Mouse (Mus musculus): ENCODE results near the gene Pla1a. TPM values are rescaled to one million over a fixed set of nuclear protein-coding genes. Genes with fewer than 3 reads are reported as not detected.

Pla1a gene
- polyA plus RNA-seq, 1 experiment from 2014 or later, result 0.67 TPM

DNA sequence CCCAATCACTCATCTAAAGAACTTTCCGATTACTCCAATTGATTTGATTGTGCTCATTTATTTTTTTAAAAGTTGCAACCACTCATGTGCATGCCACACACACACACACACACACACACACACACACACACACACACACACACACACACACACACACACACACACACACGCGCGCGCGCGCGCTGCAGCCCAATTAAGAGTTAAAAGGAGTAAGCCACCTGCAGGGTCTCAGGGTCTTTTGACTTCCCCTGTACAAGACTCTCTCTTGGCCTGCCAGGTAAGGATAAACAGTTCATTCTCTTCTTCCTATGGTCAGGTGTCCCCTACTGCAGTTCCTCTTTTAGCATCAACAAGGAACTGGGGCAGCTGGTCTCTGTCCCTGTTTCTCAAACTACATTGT lies 24.5 kb downstream of the Pla1a start:
- H3K27ac ChIP-seq, result no peak overlapping the region
- H3K4me1 ChIP-seq, result no peaks in the 10 kb centered on the region
- H3K9ac ChIP-seq, result no peak overlapping the region
- WGBS, result 94% methylated on average over 8 of the region's 8 CpGs
- no peaks in the 10 kb centered on the region for H3K36me3 ChIP-seq
- H3K27me3 ChIP-seq, result no peaks in the 10 kb centered on the region
- H3K4me3 ChIP-seq, result no peak overlapping the region
- no peaks in the 10 kb centered on the region for H3K9me3 ChIP-seq
- no peak for ATAC-seq (ENCODE audit: insufficient number of reproducible peaks, low FRiP score, low TSS enrichment, low read depth)
- no peak overlapping the region for H3K4me2 ChIP-seq

DNA sequence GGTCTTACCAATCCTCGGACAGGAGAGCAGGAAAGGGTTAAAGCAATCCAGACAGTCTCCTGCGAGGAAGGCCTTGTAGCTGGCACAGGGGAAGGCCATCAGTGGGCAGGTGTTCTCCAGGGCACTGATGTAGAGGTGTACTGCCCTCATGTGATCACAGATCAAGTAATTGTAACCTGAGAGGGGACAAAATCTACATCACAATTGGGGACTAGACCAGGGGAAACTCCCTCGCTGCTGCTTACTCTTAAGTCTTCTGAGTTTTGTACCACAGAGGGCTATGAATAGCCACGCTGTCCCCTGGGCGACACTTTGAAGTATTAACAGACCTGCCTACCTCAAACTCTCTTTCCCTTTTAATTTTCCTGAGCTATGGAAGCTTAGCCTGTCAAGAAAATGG lies 25.4 kb downstream of the Pla1a start:
- Histone ChIP-seq H3K27ac (no peak overlapping the region), H3K36me3 (no peaks in the 10 kb centered on the region), H3K9ac (no peak overlapping the region), H3K4me1 (no peaks in the 10 kb centered on the region), H3K9me3 (no peaks in the 10 kb centered on the region), H3K4me2 (no peak overlapping the region), H3K4me3 (no peak overlapping the region), H3K27me3 (no peaks in the 10 kb centered on the region)
- no peak for ATAC-seq (ENCODE audit: insufficient number of reproducible peaks, low FRiP score, low TSS enrichment, low read depth)
- WGBS, result 37% methylated on average over 5 of the region's 5 CpGs

DNA sequence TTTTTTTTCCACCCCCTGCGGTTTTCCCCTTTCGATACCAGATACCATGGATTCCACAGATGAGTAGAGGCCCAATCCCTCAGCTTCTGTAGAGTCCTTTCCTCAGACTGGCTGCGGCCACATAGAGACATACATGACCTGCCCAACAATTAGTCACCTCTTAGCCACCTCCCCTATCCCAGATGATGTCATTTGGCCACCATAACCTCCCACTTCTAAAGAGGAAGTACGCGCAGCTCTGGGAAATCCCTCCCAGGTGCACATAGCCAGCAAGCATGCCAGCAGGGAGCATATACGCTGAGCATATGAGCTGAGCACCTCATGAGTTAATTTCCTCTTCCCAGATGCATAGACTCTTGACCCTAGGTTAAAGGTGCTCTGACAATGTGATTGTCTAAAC lies 26.2 kb downstream of the Pla1a start:
- Histone ChIP-seq H3K9me3 (no peaks in the 10 kb centered on the region), H3K4me2 (no peak overlapping the region), H3K27me3 (no peaks in the 10 kb centered on the region), H3K36me3 (no peaks in the 10 kb centered on the region), H3K9ac (no peak overlapping the region), H3K4me3 (no peak overlapping the region), H3K4me1 (no peaks in the 10 kb centered on the region), H3K27ac (no peak overlapping the region)
- no peak for ATAC-seq (ENCODE audit: insufficient number of reproducible peaks, low FRiP score, low TSS enrichment, low read depth)
- WGBS, result 79% methylated on average over 6 of the region's 6 CpGs

- Histone ChIP-seq H3K9ac (no peak overlapping the region), H3K27ac (no peak overlapping the region), H3K4me1 (no peaks in the 10 kb centered on the region), H3K9me3 (no peaks in the 10 kb centered on the region), H3K4me2 (no peak overlapping the region), H3K36me3 (no peaks in the 10 kb centered on the region), H3K4me3 (no peak overlapping the region), H3K27me3 (no peaks in the 10 kb centered on the region)
- ATAC-seq (ENCODE audit: insufficient number of reproducible peaks, low FRiP score, low TSS enrichment, low read depth), result no peak
- WGBS, result 77% methylated on average over 5 of the region's 5 CpGs
These were observed 26.7 kb downstream of the Pla1a start for GRCm38 (mm10) chr16:38406293-38406692.

DNA sequence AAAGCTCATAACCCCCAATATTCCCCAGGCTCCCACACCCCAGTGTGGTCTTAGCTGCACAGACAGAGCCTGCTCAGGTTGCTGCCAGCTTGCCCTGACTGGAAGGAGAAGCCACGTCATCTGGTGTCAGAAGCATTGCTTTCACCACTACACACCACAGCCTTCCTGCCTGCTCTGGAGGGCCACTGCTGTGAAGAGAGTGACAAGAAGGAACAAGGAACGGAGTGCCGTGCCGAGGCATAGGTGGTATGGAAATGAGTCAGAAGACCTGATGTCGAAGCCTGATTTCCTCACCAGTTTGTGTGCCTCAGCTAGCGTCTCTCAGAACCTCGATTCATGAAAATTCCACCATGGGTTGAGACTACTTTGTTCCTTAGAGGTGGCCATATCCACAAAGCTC lies 29.3 kb downstream of the Pla1a start:
- H3K4me3 ChIP-seq, result no peak overlapping the region
- no peak overlapping the region for H3K9ac ChIP-seq
- no peak overlapping the region for H3K4me2 ChIP-seq
- H3K4me1 ChIP-seq, result peaks cover 14% of the 10 kb centered on the region
- no peaks in the 10 kb centered on the region for H3K27me3 ChIP-seq
- H3K9me3 ChIP-seq, result no peaks in the 10 kb centered on the region
- WGBS, result 82% methylated on average over 7 of the region's 7 CpGs
- H3K36me3 ChIP-seq, result no peaks in the 10 kb centered on the region
- no peak overlapping the region for H3K27ac ChIP-seq
- ATAC-seq (ENCODE audit: insufficient number of reproducible peaks, low FRiP score, low TSS enrichment, low read depth), result no peak

DNA sequence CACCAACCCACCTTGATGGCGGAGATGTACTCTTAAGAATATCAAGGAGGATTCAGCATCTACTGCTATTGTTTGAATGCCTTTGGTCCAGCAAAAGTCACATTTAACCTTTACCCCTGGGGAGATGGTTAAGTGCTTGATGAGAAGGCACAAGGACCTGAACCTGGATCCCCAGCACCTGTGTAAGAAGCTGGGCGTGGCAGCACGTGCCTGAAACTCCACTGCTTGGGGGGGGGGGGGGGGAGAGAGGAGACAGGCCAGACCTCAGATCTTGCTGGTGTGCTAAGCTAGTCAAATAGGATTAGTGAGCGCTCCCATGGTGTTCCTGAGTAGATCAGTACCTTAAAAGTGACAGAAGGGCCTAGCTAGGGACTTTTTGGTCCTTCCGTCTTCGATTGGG lies 31.5 kb downstream of the Pla1a start:
- Histone ChIP-seq H3K27me3 (no peaks in the 10 kb centered on the region), H3K4me3 (no peak overlapping the region), H3K9me3 (no peaks in the 10 kb centered on the region), H3K27ac (no peak overlapping the region), H3K9ac (no peak overlapping the region), H3K4me2 (no peak overlapping the region), H3K36me3 (no peaks in the 10 kb centered on the region), H3K4me1 (peaks cover 18% of the 10 kb centered on the region)
- no peak for ATAC-seq (ENCODE audit: insufficient number of reproducible peaks, low FRiP score, low TSS enrichment, low read depth)
- 88% methylated on average over 6 of the region's 6 CpGs for WGBS

GRCm38 (mm10) chr16:38400311-38400960 lies 32.5 kb downstream of the Pla1a start:
- Histone ChIP-seq H3K36me3 (no peaks in the 10 kb centered on the region), H3K27ac (peak overlapping the region; percentile 5), H3K4me3 (peak overlapping the region; percentile 19), H3K4me1 (peaks cover 22% of the 10 kb centered on the region), H3K27me3 (no peaks in the 10 kb centered on the region), H3K9ac (no peak overlapping the region), H3K9me3 (no peaks in the 10 kb centered on the region), H3K4me2 (peak overlapping the region; percentile 39)
- ATAC-seq (ENCODE audit: insufficient number of reproducible peaks, low FRiP score, low TSS enrichment, low read depth), result no peak
- WGBS, result 78% methylated on average over 9 of the region's 9 CpGs

DNA sequence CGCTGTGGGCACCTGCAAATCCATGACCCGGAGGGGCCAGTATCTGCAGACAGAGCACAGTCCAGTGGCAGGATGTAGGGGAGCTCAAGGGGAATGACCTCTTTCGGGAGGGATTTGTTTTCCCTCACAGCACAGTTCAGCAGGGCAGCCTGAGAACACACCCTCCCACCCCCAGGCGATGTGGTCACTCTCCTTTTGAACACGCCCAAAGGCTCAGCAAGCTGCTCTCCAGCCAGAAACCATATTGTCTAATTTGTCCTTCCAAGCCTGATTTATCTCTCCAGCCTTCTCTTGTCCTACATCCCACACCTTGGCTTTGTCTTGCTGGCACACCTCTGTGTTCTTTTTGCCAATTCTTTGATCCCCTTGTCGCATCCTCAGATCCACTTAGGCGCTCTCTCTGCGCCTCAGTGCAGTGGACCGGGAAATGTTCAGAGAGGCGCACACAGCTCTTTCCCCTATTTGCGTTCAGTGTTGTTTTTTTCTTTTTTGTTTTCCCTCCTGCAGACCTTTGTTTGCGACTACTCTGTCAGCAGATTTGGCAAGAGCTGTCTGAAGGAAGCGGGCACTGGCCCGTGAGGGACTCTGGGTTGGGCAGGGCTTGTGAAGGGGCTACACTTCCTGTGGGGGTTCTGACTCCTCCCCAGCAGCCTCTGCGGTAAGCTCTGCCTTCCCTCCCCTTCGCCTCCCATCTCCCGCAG lies 33.3 kb downstream of the Pla1a start:
- ATAC-seq (ENCODE audit: insufficient number of reproducible peaks, low FRiP score, low TSS enrichment, low read depth), result peak; percentile 65; the same call in 1 of the 2 replicates
- no peaks in the 10 kb centered on the region for H3K9me3 ChIP-seq
- H3K27ac ChIP-seq, result peak overlapping the region; percentile 5
- H3K4me2 ChIP-seq, result peak overlapping the region; percentile 39
- H3K4me3 ChIP-seq, result peak overlapping the region; percentile 19
- H3K9ac ChIP-seq, result no peak overlapping the region; the same call in 1 of the 2 replicates
- no peaks in the 10 kb centered on the region for H3K27me3 ChIP-seq
- H3K36me3 ChIP-seq, result no peaks in the 10 kb centered on the region
- 22% methylated on average over 17 of the region's 17 CpGs for WGBS
- H3K4me1 ChIP-seq, result peaks cover 22% of the 10 kb centered on the region

DNA sequence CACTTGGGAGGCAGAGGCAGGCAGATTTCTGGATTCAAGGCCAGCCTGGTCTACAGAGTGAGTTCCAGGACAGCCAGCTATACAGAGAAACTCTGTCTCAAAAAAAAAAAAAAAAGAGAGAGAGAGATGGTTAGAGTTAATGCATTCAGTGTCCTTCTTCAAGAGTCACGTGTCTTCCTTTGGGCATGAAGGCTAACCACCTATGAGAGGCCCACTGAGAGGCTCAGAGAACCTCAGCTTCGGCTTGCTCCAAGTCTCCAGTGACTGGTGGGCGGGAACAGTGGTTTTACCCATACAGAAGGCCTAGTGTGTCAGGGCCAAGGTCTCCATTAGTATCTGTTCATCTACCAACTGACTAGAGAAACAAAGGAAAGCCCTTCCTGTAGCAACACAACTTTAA lies 33.9 kb downstream of the Pla1a start:
- WGBS, result 67% methylated on average over 3 of the region's 3 CpGs
- H3K36me3 ChIP-seq, result no peaks in the 10 kb centered on the region
- no peaks in the 10 kb centered on the region for H3K27me3 ChIP-seq
- peaks cover 22% of the 10 kb centered on the region for H3K4me1 ChIP-seq
- H3K9me3 ChIP-seq, result no peaks in the 10 kb centered on the region
- H3K27ac ChIP-seq, result peak overlapping the region; percentile 5; the same call in 1 of the 2 replicates
- no peak overlapping the region for H3K4me3 ChIP-seq
- H3K4me2 ChIP-seq, result no peak overlapping the region
- ATAC-seq (ENCODE audit: insufficient number of reproducible peaks, low FRiP score, low TSS enrichment, low read depth), result no peak
- H3K9ac ChIP-seq, result no peak overlapping the region

- no peaks in the 10 kb centered on the region for H3K27me3 ChIP-seq
- H3K27ac ChIP-seq, result no peak overlapping the region
- H3K9ac ChIP-seq, result no peak overlapping the region
- H3K9me3 ChIP-seq, result no peaks in the 10 kb centered on the region
- H3K36me3 ChIP-seq, result no peaks in the 10 kb centered on the region
- peaks cover 22% of the 10 kb centered on the region for H3K4me1 ChIP-seq
- no peak overlapping the region for H3K4me3 ChIP-seq
- H3K4me2 ChIP-seq, result no peak overlapping the region
- WGBS, result 92% methylated on average over 6 of the region's 6 CpGs
- no peak for ATAC-seq (ENCODE audit: insufficient number of reproducible peaks, low FRiP score, low TSS enrichment, low read depth)
These were observed 34.7 kb downstream of the Pla1a start for GRCm38 (mm10) chr16:38398266-38398665.

DNA sequence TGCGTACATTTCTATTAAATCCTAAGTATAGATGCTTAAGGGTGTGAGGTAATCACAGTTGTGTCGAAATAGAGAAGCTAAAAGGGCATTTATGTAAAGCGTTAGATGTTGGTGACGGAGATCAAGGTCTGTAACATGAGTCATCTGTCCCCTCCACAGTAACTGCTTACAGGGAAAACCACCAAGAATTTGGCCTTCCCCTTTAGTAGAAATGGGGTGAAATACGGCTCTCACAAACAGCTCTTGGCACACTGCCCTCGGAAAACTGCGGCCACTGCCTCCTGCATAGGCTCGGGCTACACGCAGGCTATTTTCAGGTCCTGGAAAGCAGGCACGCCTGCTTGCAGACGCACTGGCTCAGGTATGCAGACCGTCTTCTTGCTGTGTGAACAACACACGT lies 36.8 kb downstream of the Pla1a start:
- H3K9ac ChIP-seq, result no peak overlapping the region
- WGBS, result 14% methylated on average over 13 of the region's 13 CpGs

GRCm38 (mm10) chr16:38395060-38395730 lies 37.8 kb downstream of the Pla1a start:
- no peaks in the 10 kb centered on the region for H3K9me3 ChIP-seq
- no peak overlapping the region for H3K9ac ChIP-seq
- peaks cover 19% of the 10 kb centered on the region for H3K4me1 ChIP-seq
- H3K36me3 ChIP-seq, result no peaks in the 10 kb centered on the region
- ATAC-seq (ENCODE audit: insufficient number of reproducible peaks, low FRiP score, low TSS enrichment, low read depth), result no peak
- H3K27ac ChIP-seq, result no peak overlapping the region
- no peaks in the 10 kb centered on the region for H3K27me3 ChIP-seq
- WGBS, result 63% methylated on average over 6 of the region's 6 CpGs
- no peak overlapping the region for H3K4me3 ChIP-seq
- H3K4me2 ChIP-seq, result no peak overlapping the region

More for the DNA sequence above, 36.8 kb downstream of the Pla1a start:
- no peaks in the 10 kb centered on the region for H3K27me3 ChIP-seq
- H3K36me3 ChIP-seq, result no peaks in the 10 kb centered on the region
- peak overlapping the region; percentile 27; the same call in 1 of the 2 replicates for H3K4me2 ChIP-seq
- no peak overlapping the region for H3K4me3 ChIP-seq
- H3K27ac ChIP-seq, result peak overlapping the region; percentile 64; the same call in 1 of the 2 replicates
- H3K4me1 ChIP-seq, result peaks cover 22% of the 10 kb centered on the region
- 0 out of 2 replicates have a peak, but pooled peaks have one; percentile 20 for ATAC-seq (ENCODE audit: insufficient number of reproducible peaks, low FRiP score, low TSS enrichment, low read depth)
- H3K9me3 ChIP-seq, result no peaks in the 10 kb centered on the region

Data from limb, embryonic 15.5 days (tissue).